In the genomic region with DNA sequence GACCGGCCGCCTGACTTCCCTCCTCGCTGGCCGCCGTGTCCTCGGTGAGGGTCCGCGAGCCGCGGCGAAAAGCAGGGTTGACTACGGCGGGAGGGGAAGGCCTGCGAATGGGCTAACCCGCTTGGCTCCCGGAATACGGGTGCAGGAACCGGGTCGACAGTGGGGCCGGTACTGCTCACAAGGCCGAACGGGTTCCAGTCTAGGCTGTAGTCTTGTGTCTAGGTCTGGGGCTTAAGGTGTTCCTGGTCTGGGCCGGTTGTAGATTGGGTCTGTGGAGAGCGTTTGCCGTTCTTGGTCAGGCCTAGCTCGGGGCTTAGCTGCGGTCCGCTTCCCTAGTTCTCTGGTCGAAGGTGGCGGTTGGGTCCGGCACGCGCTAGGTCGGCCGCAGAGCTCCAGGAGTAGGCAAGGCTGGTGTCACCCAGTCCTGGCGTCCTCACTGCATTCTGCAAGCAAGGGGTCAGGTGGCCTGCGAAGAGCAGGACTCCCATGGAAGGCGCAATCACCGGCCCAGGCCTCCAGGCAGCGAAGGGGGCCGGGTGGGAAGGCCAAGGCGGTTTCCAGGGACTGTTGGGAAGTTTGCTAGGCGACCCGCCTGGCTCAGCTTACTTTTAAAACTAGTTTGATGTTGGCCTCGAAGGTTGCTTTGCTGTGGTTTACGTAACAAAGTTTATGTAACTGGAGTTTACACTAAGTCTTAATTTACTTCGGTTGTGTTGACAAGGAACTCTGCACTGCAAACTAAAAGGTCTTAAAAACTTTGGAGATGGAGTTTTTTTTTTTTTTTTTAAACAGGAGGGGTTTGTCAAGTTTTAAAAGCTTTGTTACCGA, we compare ENCODE assay signal across 8 mouse cellular contexts. TPM values are rescaled to one million over a fixed set of nuclear protein-coding genes. Genes with fewer than 3 reads are reported as not detected.
DNase-seq lines count a peak whose midpoint lies in the region; ATAC-seq and TF ChIP-seq lines count a peak whose summit lies in the region.

No protein-coding gene starts in this region.

- peak overlapping the region; percentile 100 for H3K4me3 ChIP-seq in forebrain, embryonic 13.5 days
- peak overlapping the region; percentile 88 for H3K4me3 ChIP-seq in hindbrain, postnatal 0 days (ENCODE audit: low read length)
- peak overlapping the region; percentile 95 for H3K4me3 ChIP-seq in lung, adult 2 months (replicated peaks; ENCODE audit: extremely low read depth, low read depth, low read length)
- peak overlapping the region; percentile 94 for H3K4me3 ChIP-seq in neural tube, embryonic 15.5 days (replicated peaks)

- no peaks in the 10 kb centered on the region for H3K9me3 ChIP-seq in forebrain, embryonic 13.5 days (replicated peaks)
- H3K9me3 ChIP-seq in hindbrain, postnatal 0 days (ENCODE audit: low read length), result no peaks in the 10 kb centered on the region
- no peaks in the 10 kb centered on the region for H3K9me3 ChIP-seq in neural tube, embryonic 15.5 days (replicated peaks)

- no peak for TF ChIP-seq CTCF in hindbrain, postnatal 0 days (IDR thresholded peaks at IDR 0.05; ENCODE audit: low read depth)
- no peak for TF ChIP-seq CTCF in lung, adult 2 months (IDR thresholded peaks at IDR 0.05; ENCODE audit: insufficient read depth, low read length)

- no peaks in the 10 kb centered on the region for H3K27me3 ChIP-seq in forebrain, embryonic 13.5 days
- no peaks in the 10 kb centered on the region for H3K27me3 ChIP-seq in hindbrain, postnatal 0 days (ENCODE audit: insufficient read depth, low read length)
- no peaks in the 10 kb centered on the region for H3K27me3 ChIP-seq in neural tube, embryonic 15.5 days (replicated peaks)

- ATAC-seq in forebrain, embryonic 13.5 days, result peak; percentile 79
- ATAC-seq in hindbrain, postnatal 0 days, result peak; percentile 78
- ATAC-seq in neural tube, embryonic 15.5 days (ENCODE audit: low FRiP score), result peak; percentile 68

- H3K27ac ChIP-seq in forebrain, embryonic 13.5 days, result peak overlapping the region; percentile 95
- H3K27ac ChIP-seq in hindbrain, postnatal 0 days, result peak overlapping the region; percentile 96
- peak overlapping the region; percentile 97 for H3K27ac ChIP-seq in neural tube, embryonic 15.5 days (replicated peaks)

- H3K9ac ChIP-seq in forebrain, embryonic 13.5 days, result peak overlapping the region; percentile 98
- peak overlapping the region; percentile 91 for H3K9ac ChIP-seq in hindbrain, postnatal 0 days (replicated peaks; ENCODE audit: low read length)
- peak overlapping the region; percentile 93 for H3K9ac ChIP-seq in neural tube, embryonic 15.5 days (replicated peaks)

- H3K36me3 ChIP-seq in forebrain, embryonic 13.5 days (ENCODE audit: poor library complexity, severe bottlenecking), result no peaks in the 10 kb centered on the region
- H3K36me3 ChIP-seq in hindbrain, postnatal 0 days (ENCODE audit: insufficient read depth, low read length), result no peaks in the 10 kb centered on the region
- H3K36me3 ChIP-seq in neural tube, embryonic 15.5 days, result no peaks in the 10 kb centered on the region

- WGBS in forebrain, embryonic 13.5 days, result 2% methylated on average over 48 of the region's 48 CpGs
- WGBS in hindbrain, postnatal 0 days, result 2% methylated on average over 48 of the region's 48 CpGs
- WGBS in lung, adult 2 months, result under 1% methylated on average over 48 of the region's 48 CpGs
- 2% methylated on average over 48 of the region's 48 CpGs for WGBS in neural tube, embryonic 15.5 days

- H3K4me1 ChIP-seq in forebrain, embryonic 13.5 days, result peaks cover 37% of the 10 kb centered on the region
- H3K4me1 ChIP-seq in hindbrain, postnatal 0 days (ENCODE audit: insufficient read depth, low read length), result peaks cover 17% of the 10 kb centered on the region
- peaks cover 15% of the 10 kb centered on the region for H3K4me1 ChIP-seq in lung, adult 2 months (ENCODE audit: control insufficient read depth, insufficient read depth, low read length)
- peaks cover 42% of the 10 kb centered on the region for H3K4me1 ChIP-seq in neural tube, embryonic 15.5 days

- TF ChIP-seq POLR2A in lung, adult 2 months (IDR thresholded peaks at IDR 0.05; ENCODE audit: borderline replicate concordance, extremely low read depth, low read depth, low read length), result no peak

- DNase-seq in retina, adult 2 months (ENCODE audit: low read depth, low spot score), result peak; percentile 28
- no peak for DNase-seq in retina, postnatal 1 day
- DNase-seq in adrenal gland, postnatal 36 days, result peak; percentile 66 to 70
- DNase-seq in hindbrain, postnatal 0 days (ENCODE audit: low spot score), result peak; percentile 11
- no peak for DNase-seq in lung, adult 2 months
- no peak for DNase-seq in T-cell, adult 2 months (ENCODE audit: low spot score)

- peak overlapping the region; percentile 86 for H3K4me2 ChIP-seq in forebrain, embryonic 13.5 days
- peak overlapping the region; percentile 89 for H3K4me2 ChIP-seq in hindbrain, postnatal 0 days (ENCODE audit: low read depth, low read length)
- H3K4me2 ChIP-seq in neural tube, embryonic 15.5 days, result peak overlapping the region; percentile 85

RNA-seq across cellular contexts. Expression of a gene that starts 0.6 kb away (rescaled TPM):
- 1 to 10 TPM; 1.7 to 2.3 TPM for total RNA-seq in adrenal gland, postnatal 36 days (2021)
- polyA plus RNA-seq in forebrain, embryonic 13.5 days (2015; fragmentation: Nextera tagmentation; extraction: Ambion mirVana), result not detected in 2 replicates
- total RNA-seq in hindbrain, postnatal 0 days (2014; rRNA removed), result not detected in 2 replicates
- not detected in 2 replicates for polyA plus RNA-seq in hindbrain, postnatal 0 days (2015; fragmentation: Nextera tagmentation; extraction: Ambion mirVana)
- not detected in 2 replicates for polyA plus RNA-seq in lung, adult 2 months (2012; rRNA removed)
- not detected in 2 replicates for polyA plus RNA-seq in neural tube, embryonic 15.5 days (2015; fragmentation: Nextera tagmentation; extraction: Ambion mirVana)

RNA-seq across cellular contexts. Expression of a gene that starts 0.8 kb away (rescaled TPM):
- 100 to 1,000 TPM; 131 to 139 TPM for total RNA-seq in adrenal gland, postnatal 36 days (2021)
- polyA plus RNA-seq in forebrain, embryonic 13.5 days (2015; fragmentation: Nextera tagmentation; extraction: Ambion mirVana), result 278 and 293 TPM in 2 replicates
- total RNA-seq in hindbrain, postnatal 0 days (2014; rRNA removed), result 96.3 and 140 TPM in 2 replicates
- 292 and 307 TPM in 2 replicates for polyA plus RNA-seq in hindbrain, postnatal 0 days (2015; fragmentation: Nextera tagmentation; extraction: Ambion mirVana)
- polyA plus RNA-seq in lung, adult 2 months (2012; rRNA removed), result 29.4 and 58.0 TPM in 2 replicates
- 266 and 298 TPM in 2 replicates for polyA plus RNA-seq in neural tube, embryonic 15.5 days (2015; fragmentation: Nextera tagmentation; extraction: Ambion mirVana)

Comparison
In these comparisons a context has a peak if more than half of its experiments do, and no peak if none do; other contexts are left out.
1. DNase-seq: peak in retina, adult 2 months (single experiment), adrenal gland, postnatal 36 days (2 of 2) and hindbrain, postnatal 0 days (single experiment); none in retina, postnatal 1 day (single experiment), lung, adult 2 months (single experiment) and T-cell, adult 2 months (single experiment).
2. Peak in every context shown above with its lines, with median percentiles within 50 percentile points of each other: ATAC-seq, H3K27ac ChIP-seq, H3K4me2 ChIP-seq, H3K4me3 ChIP-seq and H3K9ac ChIP-seq.